Mouse (Mus musculus) brain, adult 2 months (tissue): ENCODE results near the gene Sgms1.
A peak's percentile ranks its signal among the peaks of the same experiment; 100 is the strongest.

Experiments
- DNase-seq: peaks from one replicate; pipeline ENCODE4 v3.0.0; 2011; ENCODE audit warnings: low read depth, low spot score

Sgms1 gene

GRCm38 (mm10) chr19:32383738-32384137, 5.8 kb downstream of the Sgms1 start:
- DNase-seq = no peak

- no peak for DNase-seq
These were observed 8.0 kb downstream of the Sgms1 start for GRCm38 (mm10) chr19:32381511-32381961.

GRCm38 (mm10) chr19:32380748-32381147, 8.8 kb downstream of the Sgms1 start:
- no peak for DNase-seq

GRCm38 (mm10) chr19:32379239-32379920, 10.1 kb downstream of the Sgms1 start:
- no peak for DNase-seq

GRCm38 (mm10) chr19:32378581-32378980, 10.9 kb downstream of the Sgms1 start:
- no peak for DNase-seq

DNA sequence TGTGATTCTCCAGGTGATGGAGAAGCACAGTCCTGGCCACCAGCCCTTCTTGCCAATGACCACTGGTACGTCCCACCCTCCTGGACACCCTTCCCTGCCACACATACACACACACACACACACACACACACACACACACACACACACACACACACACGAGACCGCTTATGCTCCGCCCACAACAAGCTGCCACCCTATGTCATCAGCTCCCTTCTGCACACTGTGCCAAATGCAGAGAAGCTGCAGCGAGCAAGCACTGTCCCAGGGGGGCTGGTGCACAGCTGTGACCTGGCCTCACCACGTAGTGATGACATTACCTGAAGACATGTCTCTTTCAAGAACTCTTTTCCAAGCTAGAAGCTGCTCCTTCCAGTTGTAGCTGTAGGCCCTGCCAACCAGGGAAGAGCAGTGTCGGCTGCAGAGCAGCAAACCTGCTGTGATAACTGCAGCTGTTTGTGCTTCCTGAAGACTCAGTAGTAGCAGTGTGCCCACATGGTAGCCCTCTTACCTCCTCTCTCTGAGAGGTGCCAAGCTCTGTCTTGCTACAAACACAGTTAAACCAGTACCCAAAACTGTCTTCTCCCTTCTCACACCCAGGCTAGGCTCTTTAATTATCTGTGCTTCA, 11.7 kb downstream of the Sgms1 start:
- peak; percentile 71 for DNase-seq

DNA sequence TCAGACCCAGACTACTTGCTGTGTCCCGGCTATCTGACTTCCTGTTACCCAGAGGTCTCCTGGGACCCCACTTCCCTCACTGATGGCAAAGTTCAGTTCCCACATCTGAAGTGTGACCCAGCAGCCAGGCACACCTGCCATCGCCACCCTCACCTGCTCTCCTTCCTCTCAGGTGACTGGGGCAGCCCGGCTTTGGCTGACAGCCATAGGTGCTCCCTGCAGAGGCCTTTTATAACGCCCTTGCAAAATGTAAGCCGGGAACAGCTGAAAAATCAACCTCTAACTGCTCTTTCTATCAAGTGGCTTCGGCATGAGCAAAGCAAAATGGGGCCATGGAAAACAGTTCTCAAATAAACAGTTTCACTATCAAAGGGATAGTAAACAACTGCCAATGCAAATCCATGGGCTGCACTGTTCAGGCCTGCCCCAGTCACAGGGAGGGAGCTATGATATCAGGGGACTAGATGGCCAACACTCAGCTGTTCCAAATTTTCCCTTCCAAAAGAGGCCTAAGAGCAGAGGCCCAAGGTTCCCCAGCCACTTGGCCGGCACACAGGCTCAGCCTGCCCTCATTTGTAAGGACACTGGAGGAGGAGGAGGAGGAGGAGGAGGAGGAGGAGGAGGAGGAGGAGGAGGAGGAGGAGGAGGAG, 12.5 kb downstream of the Sgms1 start:
- DNase-seq = peak; percentile 66

DNA sequence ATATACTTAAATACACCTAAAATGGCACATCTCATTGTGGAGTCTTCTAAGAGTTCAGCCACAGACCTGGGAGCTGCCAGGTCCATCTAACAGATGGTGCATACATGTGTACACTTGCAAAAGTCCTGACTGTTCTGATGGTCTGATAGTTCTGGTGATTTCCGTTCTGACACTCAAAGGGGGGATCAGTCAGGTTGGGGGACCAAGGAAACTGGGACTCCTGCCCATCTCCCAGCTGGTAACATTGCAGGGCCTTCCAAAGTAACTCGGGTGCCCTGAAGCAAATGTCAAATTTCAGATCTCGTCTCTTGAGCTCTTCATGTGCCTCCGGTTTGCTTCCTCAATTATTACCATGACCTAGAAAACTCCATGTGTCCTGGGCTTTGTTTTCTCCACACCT, 13.5 kb downstream of the Sgms1 start:
- peak; percentile 49 for DNase-seq

- no peak for DNase-seq
These were observed 14.0 kb downstream of the Sgms1 start for GRCm38 (mm10) chr19:32375473-32375985.

DNA sequence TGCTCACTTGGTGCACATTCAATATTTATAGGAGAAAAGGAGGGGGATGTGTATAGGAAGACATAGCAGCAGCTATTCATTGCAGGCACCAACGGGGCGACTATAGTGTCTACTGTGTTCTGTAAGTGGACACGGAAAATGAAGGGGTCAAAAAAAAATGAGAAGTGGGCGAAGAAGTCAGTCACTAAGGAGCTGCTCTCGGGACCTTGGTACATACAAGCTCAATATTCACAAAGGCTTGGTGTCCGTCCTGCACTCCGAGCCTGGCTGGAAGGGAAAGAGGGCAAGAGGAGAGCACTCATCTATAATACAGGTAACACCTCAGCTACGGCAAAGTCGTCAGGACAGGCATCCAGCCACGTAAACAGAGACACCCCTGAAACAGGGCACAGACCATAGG, 14.8 kb downstream of the Sgms1 start:
- DNase-seq = no peak

DNA sequence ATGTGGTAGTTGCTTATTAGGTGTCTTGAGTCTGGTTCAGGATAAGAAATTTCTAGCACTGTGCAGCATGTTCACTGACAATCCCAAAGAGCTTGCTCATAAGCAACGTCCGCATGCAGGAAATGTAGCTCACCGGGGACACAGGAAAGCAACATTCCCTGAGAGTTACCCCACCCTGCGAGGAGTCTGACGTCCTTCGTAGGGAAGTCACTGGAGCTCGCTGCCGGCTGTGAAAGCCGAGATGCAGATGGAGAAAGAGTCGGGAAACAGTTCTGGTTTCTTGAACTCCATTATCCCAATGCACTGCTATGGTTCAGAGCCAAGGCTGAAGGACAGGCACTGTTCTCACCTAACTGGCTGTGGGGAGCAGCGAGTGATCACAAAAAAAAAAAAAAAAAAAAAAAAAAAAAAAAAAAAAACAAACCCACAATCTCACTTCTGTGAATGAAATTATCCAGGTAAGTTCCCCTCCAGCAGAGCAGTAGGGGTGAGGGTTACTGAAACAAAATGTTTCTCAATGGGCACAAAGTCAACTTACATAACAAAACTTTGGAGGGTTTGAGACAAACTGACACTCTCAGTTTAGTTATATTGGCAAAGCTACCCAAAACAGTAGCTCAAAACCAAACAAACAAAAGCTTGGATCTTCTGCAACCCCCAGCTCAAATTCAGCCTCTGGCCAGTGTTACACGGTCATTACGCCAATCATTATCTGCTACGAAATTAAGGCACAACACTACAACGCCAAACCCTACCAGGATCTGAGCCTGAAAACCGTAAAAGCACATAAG, 15.5 kb downstream of the Sgms1 start:
- no peak for DNase-seq

GRCm38 (mm10) chr19:32372373-32372772, 17.1 kb downstream of the Sgms1 start:
- peak; percentile 47 for DNase-seq

DNA sequence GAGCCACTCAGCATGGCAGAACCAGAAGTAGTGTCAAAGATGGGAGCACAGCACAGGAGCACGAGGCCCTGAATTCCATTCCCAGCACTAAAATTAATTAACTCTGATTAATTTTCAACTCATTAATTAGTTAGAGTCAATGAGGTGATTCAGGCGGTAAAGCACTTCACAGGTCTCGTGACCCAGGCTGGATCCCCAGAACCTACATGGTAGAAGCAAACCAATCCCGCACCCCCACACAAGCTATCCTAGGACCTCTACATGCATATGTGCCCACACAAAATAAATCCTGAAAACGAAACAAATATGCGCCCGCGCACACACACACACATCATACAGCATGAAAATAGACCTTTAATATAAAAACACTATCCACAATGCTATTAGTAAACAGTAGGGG, 22.2 kb downstream of the Sgms1 start:
- no peak for DNase-seq

- DNase-seq = no peak
These were observed 23.1 kb downstream of the Sgms1 start for GRCm38 (mm10) chr19:32366406-32366805.

GRCm38 (mm10) chr19:32365111-32365510, 24.4 kb downstream of the Sgms1 start:
- DNase-seq = peak; percentile 88

GRCm38 (mm10) chr19:32363587-32363986, 25.9 kb downstream of the Sgms1 start:
- no peak for DNase-seq

- no peak for DNase-seq
These were observed 27.0 kb downstream of the Sgms1 start for GRCm38 (mm10) chr19:32362520-32362919.

DNA sequence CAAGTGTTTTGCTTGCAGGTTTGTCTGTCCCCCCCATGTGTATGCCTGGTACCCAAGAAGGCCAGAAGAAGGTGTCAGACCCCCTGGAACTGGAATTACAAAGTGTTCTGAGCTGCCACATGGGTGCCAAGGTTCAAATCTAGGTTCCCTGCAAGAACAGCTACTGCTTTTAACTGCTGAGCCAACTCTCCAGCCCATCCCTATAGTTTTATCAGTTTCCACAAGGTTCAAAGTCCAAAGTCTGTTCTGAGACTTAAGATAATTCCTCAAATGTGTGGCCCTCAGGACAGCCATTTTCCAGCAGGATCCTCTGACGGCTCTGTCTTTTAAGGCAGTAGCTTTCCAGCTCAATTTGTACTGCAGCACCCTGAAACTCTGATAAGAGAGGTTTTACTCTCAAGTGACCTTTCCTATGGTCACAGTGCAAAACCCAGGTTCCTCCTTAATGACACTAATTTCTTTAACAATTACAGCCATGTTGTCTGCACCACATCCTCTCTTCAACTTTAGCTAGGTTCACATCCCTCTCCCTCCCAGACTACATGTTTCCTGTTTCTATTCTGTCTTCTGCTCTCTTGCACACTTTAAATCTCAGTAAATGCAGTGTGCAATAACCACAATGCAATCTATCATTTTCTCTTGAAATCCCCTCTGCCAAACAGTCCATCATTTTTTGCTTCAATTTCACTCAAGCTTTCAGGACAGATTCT, 28.4 kb downstream of the Sgms1 start:
- no peak for DNase-seq

GRCm38 (mm10) chr19:32360546-32360945, 29.0 kb downstream of the Sgms1 start:
- DNase-seq = no peak

DNA sequence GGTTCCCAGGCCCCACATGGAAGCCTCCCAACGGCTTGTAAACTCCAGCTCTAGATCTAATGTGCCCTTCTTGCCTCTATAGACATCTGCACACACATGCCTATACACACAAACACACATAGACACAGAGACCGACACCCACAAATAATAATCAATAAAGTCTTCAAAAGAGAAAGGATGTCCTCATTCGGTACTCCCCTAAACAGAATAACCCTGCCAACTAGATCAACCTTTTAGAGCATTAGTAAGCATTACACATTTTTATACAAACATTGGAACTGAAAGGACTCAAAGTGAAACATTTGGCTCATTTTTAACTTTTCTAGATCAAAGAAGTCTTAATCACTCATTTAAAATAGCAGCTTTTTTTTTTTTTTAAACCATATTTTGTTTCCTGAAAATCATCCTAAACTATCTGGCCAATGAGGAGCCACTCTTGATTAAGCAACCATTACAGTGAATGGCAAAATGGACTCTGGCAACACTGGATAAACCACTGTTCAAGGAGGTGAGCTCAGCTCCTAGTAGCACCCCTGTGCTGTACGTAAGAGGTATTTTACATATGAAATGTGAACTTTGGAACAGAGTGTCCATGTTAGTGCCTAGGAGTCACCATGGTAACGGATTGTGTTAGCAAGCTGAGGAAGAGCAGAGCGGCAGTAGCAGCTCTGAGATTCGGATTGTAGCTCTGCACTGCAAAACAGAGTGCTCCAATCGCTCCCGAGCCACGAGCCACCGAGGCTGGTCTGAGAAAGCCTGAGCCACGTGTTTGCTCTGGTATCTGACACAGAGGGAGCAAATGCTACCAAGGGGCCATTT, 30.6 kb downstream of the Sgms1 start:
- DNase-seq = peak; percentile 74
